Mouse (Mus musculus) layer of hippocampus, adult 2 months (tissue): ENCODE measurements at regions not wholly inside any gene's neighbourhood (a gene's known extent, or its start where the extent isn't known, plus 50 kb on each side); places are given as distances from the start of the nearest gene placed in this dataset.

Experiments used
- DNase-seq, 2 experiments: peaks; one replicate each; pipeline ENCODE4 v3.0.0; 2022; ENCODE audit warnings: low spot score in 2 of 2
- H3K27ac ChIP-seq: fragments of 200-600 bp; 2 replicates; pipeline ENCODE4 v1.8.1; 2022
- H3K4me3 ChIP-seq: fragments of 200-600 bp; 2 replicates; pipeline ENCODE4 v1.8.1; 2022; ENCODE audit warnings: mild to moderate bottlenecking
- CTCF ChIP-seq: fragments of 200-600 bp; conservative IDR thresholded peaks from 2 replicates; pipeline ENCODE4 v1.8.1; 2022; ENCODE audit warnings: antibody characterized with exemption, mild to moderate bottlenecking, moderate library complexity

- DNase-seq = peak in 1 of 2 experiments; percentile 10
- no peak for TF ChIP-seq CTCF
- peak overlapping the region; percentile 10; the same call in 1 of the 2 replicates for H3K27ac ChIP-seq
- no peak overlapping the region for H3K4me3 ChIP-seq
These were observed 126.2 kb downstream of the Gas1 start for GRCm38 (mm10) chr13:60050799-60051580.

GRCm38 (mm10) chr13:60049703-60050102, 127.5 kb downstream of the Gas1 start:
- no peak overlapping the region for H3K4me3 ChIP-seq
- DNase-seq = no peak
- no peak overlapping the region for H3K27ac ChIP-seq
- no peak for TF ChIP-seq CTCF

GRCm38 (mm10) chr13:60047791-60048730, 129.1 kb downstream of the Gas1 start:
- peak in 1 of 2 experiments; percentile 20 for DNase-seq
- H3K27ac ChIP-seq = no peak overlapping the region; the same call in 1 of the 2 replicates
- H3K4me3 ChIP-seq = no peak overlapping the region
- TF ChIP-seq CTCF = no peak

- no peak for TF ChIP-seq CTCF
These were observed 131.4 kb downstream of the Gas1 start for GRCm38 (mm10) chr13:60045752-60046151.

GRCm38 (mm10) chr13:60044876-60045275, 132.3 kb downstream of the Gas1 start:
- TF ChIP-seq CTCF = no peak; the same call in 1 of the 2 replicates
- Histone ChIP-seq H3K27ac (peak overlapping the region; percentile 11; the same call in 1 of the 2 replicates), H3K4me3 (no peak overlapping the region)
- no peak for DNase-seq

More at GRCm38 (mm10) chr13:60045752-60046151, 131.4 kb downstream of the Gas1 start:
- Histone ChIP-seq H3K4me3 (no peak overlapping the region), H3K27ac (peak overlapping the region; percentile 11; the same call in 1 of the 2 replicates)
- DNase-seq = no peak

GRCm38 (mm10) chr13:60042443-60042842, 134.7 kb downstream of the Gas1 start:
- Histone ChIP-seq H3K27ac (no peak overlapping the region), H3K4me3 (no peak overlapping the region)
- DNase-seq = no peak
- no peak for TF ChIP-seq CTCF

- DNase-seq = no peak
- no peak for TF ChIP-seq CTCF
- H3K27ac ChIP-seq = no peak overlapping the region
- no peak overlapping the region for H3K4me3 ChIP-seq
These were observed 141.5 kb downstream of the Gas1 start for GRCm38 (mm10) chr13:60035536-60036130.

- Histone ChIP-seq H3K4me3 (no peak overlapping the region), H3K27ac (no peak overlapping the region)
- no peak for TF ChIP-seq CTCF
- DNase-seq = no peak
These were observed 144.0 kb downstream of the Gas1 start for GRCm38 (mm10) chr13:60033116-60033515.

GRCm38 (mm10) chr13:60032586-60032985, 144.6 kb downstream of the Gas1 start:
- no peak overlapping the region for H3K27ac ChIP-seq
- H3K4me3 ChIP-seq = no peak overlapping the region
- no peak for TF ChIP-seq CTCF
- no peak for DNase-seq

GRCm38 (mm10) chr13:60029591-60029990, 147.6 kb downstream of the Gas1 start:
- H3K27ac ChIP-seq = no peak overlapping the region

GRCm38 (mm10) chr13:60020175-60020487, 157.0 kb downstream of the Gas1 start:
- no peak for TF ChIP-seq CTCF
- Histone ChIP-seq H3K4me3 (no peak overlapping the region), H3K27ac (no peak overlapping the region)
- no peak for DNase-seq

More at GRCm38 (mm10) chr13:60029591-60029990, 147.6 kb downstream of the Gas1 start:
- no peak overlapping the region for H3K4me3 ChIP-seq
- DNase-seq = no peak
- TF ChIP-seq CTCF = no peak

- Histone ChIP-seq H3K4me3 (no peak overlapping the region), H3K27ac (no peak overlapping the region)
- no peak for DNase-seq
- no peak for TF ChIP-seq CTCF
These were observed 157.6 kb downstream of the Gas1 start for GRCm38 (mm10) chr13:60019291-60020174.
